Mouse (Mus musculus): Measurements from ENCODE around the gene Sqstm1.

The Sqstm1 gene

DNA sequence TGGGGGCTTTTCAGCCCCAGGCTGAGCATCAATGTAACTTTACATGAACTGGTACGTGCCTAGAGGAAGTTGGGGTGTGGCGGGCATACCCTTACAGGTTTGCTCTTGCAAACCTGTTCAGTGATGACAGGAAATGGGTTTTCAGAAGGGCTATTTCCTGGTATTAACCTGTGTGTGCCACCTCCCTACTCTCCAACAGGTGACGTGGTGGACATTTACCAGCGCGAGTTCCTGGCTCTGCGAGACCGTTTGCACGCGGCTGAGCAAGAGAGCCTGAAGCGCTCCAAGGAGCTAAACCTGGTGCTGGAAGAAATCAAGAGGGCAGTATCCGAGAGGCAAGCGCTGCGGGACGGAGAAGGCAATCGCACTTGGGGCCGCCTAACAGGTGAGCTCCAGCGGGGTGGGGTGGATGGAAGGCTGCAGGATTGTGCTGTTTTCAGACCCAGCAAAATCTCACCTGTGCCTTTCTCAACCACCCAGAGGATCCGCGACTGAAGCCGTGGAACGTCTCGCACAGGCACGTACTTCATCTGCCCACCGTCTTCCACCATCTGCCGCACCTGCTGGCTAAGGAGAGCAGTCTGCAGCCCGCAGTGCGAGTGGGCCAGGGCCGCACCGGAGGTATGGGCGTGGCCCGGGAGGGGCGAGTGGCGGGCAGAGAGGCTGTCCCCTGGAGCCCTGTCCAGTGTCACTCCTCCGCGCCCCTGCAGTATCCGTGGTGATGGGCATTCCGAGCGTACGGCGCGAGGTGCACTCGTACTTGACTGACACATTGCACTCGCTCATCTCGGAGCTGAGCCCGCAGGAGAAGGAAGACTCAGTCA, 20.1 kb upstream of the Sqstm1 start:
- DNase-seq (ENCODE audit: low read depth, low spot score) = no peak

DNA sequence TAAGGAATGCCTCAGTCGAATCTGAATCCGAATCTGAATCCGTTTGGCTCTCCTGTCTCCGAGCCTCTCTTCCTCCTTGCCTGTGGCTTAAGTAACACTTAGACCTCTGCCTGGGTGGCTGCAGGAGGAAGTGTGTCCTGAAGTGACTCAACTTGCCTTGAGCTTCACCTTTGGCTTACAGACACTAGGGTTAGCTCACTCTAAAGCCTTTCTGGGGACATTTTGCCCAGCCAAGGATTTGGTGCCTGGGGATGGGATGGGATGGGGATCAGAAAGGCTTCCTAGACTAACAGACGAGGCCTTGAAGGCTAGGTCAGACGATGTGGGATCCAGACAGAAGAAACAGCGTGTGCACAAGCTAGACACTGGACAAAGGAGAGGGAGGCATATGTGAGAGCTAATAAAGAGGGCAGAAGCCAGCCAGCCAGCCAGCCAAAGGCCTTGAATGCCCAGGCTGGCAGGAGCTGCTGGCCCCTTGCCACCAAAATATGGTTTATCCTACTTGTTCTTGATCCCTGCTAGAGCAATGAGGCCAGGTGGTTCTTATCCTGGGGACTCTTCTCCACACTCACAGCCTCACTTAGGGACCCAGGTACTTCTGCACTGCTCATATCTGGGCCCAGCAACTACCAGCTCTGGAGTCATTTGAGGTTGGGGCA, 18.8 kb upstream of the Sqstm1 start:
- DNase-seq (ENCODE audit: low read depth, low spot score) = no peak

DNA sequence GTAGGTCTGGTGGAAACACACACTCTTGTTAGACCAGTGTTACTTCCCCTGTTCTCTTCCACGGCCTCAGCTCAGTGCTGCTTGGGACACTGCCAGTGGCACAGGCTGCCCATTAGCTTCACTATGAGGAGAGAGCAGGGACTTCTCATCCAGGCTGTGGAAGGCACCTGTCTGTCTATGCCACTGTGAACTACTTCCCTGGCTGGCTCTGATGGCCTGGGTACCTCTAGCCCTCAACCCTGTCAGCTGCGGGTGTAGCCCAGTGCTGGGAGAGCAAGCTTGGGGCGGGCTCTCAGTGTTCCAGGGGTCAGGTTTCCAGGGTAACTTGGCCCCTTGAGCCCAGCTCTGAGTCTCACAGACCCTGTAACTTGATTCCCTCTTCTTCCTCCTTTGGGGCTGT, 18.1 kb upstream of the Sqstm1 start:
- no peak for DNase-seq (ENCODE audit: low read depth, low spot score)

DNA sequence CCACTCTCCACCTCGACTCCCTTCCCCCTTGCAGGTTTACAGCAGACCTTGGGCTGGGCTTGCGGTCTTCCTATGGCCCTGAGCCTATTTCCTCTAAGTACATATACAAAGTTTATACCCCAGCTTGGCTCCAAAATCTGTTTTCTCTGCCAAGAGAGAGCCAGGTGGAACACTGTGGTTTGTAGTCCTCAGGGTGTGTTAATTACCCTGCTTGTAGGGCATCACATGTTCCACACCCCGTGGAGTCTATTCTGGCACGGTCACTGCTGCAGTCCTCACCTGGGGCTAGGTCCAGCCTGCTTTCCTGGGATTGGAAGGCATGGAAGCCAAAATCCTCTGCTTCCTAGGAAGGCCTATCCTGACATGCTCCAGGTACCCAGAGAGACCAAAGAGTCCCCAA, 17.1 kb upstream of the Sqstm1 start:
- DNase-seq (ENCODE audit: low read depth, low spot score) = no peak

DNA sequence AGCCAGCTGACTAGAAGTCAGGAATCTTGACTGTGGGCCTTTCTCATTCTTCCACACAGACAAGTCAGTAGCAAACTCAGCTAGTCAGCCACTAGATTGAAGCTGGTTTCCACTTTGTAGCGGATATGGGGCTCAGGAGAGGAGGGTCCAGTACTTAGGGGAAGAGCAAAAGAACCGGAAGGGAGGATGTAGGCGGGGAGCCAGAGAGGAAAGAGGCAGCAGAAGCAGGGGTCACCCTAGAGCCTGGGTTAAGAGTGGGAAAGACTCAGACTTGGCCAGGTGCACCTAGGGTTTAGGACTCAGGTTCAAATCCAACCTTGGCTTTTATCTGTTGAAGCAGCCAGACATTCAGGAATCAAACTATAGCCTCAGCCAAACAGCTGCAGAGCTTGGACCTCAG, 16.6 kb upstream of the Sqstm1 start:
- no peak for DNase-seq (ENCODE audit: low read depth, low spot score)

DNA sequence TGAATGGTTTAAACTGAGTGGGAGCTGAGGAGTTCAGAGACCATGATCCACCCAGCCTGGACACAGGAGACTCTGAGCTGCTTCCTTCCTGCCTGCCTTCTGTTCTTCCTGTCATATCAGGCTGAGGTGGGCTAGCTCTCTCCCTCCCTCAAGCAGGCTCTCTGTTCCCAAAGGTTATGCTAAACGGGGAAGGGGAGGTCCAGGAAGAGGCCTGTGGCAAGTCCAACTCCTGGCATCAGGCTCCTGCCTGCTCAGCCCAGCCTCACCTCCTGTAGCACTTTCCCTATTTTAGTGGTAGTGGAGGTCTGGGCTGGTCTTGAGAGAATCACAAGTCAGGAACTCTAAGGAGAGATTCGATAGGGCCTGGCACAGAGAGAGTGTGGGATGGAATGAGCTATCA, 15.8 kb upstream of the Sqstm1 start:
- DNase-seq (ENCODE audit: low read depth, low spot score) = no peak

- DNase-seq (ENCODE audit: low read depth, low spot score) = no peak
These were observed 15.2 kb upstream of the Sqstm1 start for GRCm38 (mm10) chr11:50225611-50226378.

DNA sequence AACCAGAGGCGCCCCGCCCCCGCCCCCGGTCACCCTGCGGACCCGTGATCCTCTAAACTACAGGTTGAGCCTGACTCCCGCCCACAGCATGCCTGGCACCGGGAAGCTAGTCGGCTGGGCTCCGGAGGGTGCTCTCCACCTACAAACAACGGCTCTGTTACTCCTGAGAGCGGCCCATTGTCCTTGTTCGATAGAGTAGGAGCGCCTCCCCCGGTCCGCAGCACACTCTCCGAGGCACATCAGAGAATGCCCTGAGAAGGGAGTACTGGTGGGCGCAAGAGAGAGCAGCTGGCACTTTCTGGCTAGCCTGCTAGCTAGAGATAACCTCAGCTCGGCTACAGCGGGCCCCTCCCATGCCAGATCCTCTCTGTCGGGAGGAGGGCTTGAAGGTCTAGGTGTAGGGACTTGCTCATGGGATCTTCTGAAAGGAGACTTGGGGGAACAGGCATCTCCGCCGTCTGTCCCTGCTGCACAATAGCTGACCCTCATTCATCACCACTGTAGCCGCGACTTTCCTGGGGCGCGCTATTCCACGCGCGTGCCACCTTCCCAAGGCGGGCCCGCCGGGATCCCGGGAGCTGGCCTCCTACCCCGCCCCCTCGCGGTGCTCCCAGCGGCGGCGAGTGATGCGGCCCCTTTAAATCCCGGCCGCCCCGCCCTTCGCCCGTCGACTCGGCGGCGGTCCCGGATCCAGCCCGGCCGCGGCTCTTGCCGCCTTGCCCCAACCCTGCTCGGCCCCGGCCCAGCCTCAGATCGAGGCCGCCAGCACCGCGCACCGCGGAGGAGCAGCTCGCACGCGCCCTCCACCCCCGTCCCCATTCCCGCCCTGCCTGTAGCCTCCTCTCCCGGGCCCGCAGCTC, 14.3 kb upstream of the Sqstm1 start:
- DNase-seq (ENCODE audit: low read depth, low spot score) = no peak

- DNase-seq (ENCODE audit: low read depth, low spot score) = no peak
These were observed 13.4 kb upstream of the Sqstm1 start for GRCm38 (mm10) chr11:50223783-50224662.

GRCm38 (mm10) chr11:50222559-50223276, 12.1 kb upstream of the Sqstm1 start:
- DNase-seq (ENCODE audit: low read depth, low spot score) = no peak

DNA sequence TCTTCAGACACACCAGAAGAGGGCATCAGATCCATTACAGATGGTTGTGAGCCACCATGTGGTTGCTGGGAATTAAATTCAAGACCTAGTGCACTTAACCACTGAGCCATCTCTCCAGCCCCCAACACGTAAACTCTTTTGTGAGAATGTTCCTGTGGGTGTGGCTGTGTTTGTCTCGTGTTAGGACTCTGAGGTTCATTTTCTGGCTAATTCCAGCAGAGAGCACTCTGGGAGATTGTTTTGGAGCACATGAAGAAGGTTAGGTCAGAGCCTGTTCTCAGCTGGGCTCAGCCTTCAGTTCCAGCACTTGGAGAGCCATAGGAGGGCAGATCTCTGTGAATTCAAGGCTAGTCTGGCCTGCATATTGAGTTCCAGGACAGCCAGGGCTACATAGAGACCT, 9.2 kb upstream of the Sqstm1 start:
- DNase-seq (ENCODE audit: low read depth, low spot score) = no peak

GRCm38 (mm10) chr11:50217811-50218210, 7.2 kb upstream of the Sqstm1 start:
- no peak for DNase-seq (ENCODE audit: low read depth, low spot score)

- DNase-seq (ENCODE audit: low read depth, low spot score) = no peak
These were observed 6.2 kb upstream of the Sqstm1 start for GRCm38 (mm10) chr11:50216724-50217366.

DNA sequence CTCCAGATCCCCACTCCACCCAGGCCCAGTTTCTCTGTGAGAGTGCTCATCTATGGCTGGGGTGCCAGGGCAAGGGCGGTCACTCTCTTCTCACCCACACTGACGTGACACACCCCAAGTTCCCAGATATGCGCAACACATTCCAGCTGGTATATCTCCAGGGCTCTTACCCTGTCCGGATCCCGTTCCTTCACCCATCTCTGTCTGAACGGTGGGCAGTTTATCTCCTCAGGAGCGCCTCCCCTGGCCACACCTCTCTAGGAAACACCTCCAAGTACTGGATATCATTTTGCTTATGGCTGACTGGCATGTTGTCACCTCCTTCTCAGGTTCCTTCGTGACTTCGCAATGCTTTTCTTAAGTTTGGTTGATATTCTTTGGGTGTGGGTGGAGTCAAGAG, 5.0 kb upstream of the Sqstm1 start:
- no peak for DNase-seq (ENCODE audit: low read depth, low spot score)

DNA sequence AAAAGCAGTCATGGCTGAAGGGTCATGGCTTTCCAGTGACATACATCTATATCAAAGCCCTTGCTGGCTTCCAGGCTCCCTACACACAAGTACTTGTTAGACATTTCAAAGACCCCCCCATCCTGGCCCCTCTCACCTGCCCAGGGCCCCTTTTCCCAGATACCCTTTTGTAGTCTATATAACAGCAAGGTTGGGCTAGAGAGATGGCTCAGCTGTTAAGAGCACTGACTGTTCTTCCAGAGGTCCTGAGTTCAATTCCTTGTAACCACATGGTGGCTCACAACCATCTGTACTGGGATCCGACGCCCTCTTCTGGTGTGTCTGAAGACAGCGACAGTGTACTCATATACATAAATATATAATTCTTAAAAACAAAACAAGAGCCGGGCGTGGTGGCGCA, 4.0 kb upstream of the Sqstm1 start:
- no peak for DNase-seq (ENCODE audit: low read depth, low spot score)

DNA sequence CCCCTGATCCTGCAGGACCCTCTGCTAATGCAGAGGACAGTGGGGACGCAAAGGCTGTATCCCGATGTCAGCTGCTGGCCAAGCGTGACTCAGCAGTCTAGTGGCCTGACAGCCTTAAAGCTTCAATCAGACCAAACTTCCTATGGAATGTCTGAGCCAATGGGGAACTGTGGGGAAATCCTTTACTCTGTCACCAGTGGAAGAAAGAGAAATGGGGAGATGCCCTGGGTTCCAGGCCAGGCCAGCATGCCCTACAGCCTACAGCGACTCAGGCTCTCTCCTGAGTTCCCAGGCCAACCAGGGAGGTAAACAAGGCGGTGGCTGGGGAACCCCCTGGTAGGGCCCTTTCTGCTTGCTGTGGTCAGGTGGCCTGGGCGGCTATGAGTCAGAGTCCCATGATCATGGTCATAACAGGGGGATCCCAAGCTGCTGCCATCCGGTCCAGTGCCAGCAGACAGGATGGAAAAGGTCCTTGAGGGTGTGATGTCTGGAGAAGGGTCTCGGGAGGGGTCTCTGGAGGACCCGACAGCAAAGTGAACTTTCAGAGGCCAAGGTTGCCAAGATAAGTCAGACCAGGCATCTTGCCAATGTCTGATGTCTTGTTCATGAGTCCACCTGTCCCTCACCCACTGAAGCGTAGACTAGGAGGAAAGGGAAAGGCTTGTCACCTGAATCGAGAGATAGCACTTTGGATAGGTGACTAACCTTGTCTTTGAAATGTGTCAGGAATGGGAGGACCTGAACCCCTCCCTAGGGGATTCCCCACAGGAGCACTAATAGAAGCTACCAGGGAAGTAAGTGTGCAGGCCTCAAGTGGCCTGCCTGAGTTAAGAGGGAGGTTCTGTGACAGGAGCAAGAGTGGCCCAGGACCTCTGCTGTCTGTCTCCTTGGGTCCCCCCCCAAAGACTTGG, 2.5 kb upstream of the Sqstm1 start:
- DNase-seq (ENCODE audit: low read depth, low spot score) = peak; percentile 91

DNA sequence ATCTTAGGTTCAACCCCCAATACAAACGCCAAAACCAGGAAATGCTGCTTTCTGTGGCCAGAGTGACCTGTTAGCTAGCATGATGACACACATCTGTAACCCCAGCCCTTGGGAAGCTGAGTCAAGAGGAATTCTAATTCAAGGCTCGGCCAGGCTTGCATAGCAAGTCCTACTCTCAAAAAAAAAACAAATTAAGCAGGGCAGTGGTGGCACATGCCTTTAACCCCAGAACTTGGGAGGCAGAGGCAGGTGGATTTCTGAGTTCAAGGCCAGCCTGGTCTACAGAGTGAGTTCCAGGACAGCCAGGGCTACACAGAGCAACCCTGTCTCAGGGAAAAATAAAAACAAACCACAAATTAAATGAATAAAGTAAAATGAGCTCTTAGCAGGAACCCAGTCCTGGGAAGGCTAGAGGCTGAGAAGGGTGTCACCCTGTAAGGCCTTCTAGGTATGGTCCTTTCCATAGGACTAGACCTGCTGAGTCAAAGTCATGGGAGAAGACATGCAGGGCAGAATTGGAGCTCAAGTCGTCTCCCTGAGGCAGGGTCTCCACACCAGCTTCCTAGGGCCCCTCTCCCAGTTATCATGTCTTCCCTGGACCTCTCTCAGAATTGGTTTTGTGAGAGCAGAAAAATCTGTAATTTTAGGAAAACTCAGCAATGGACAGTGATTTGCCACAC, 1.6 kb upstream of the Sqstm1 start:
- DNase-seq (ENCODE audit: low read depth, low spot score) = no peak
